Mouse (Mus musculus) forebrain, embryonic 16.5 days (tissue): ENCODE data around the gene Nox1. TPM values are rescaled to one million over a fixed set of nuclear protein-coding genes. Genes with fewer than 3 reads are reported as not detected.
A peak's percentile ranks its signal among the peaks of the same experiment; 100 is the strongest.
"Not testable (repeated sequence)": the region's sequence is repeated elsewhere in the genome, so short reads cannot be mapped to it uniquely, and the experiment has no call there.

Experiments
- ATAC-seq: fragments of 200-750 bp; cut with Nextera tagmentation; 2 replicates; pipeline ENCODE4 v1.8.0; 2017; ENCODE audit warnings: mild to moderate bottlenecking, moderate library complexity
- H3K27ac ChIP-seq: fragments of 300-500 bp; sonication (generic); 2 replicates; pipeline ENCODE4 v1.5.1; 2014; ENCODE audit warnings: low read length, control low read depth
- H3K27me3 ChIP-seq: fragments of 300-500 bp; sonication (generic); replicated peaks from 2 replicates; pipeline ENCODE4 v1.6.1; 2014; ENCODE audit warnings: low read length; ENCODE audit not compliant: control insufficient read depth, insufficient read depth
- H3K36me3 ChIP-seq: fragments of 300-500 bp; sonication (generic); 2 replicates; pipeline ENCODE4 v1.6.1; 2014; ENCODE audit not compliant: control insufficient read depth, insufficient read depth
- H3K4me1 ChIP-seq: fragments of 300-500 bp; sonication (generic); replicated peaks from 2 replicates; pipeline ENCODE4 v1.6.1; 2014; ENCODE audit warnings: low read length; ENCODE audit not compliant: control insufficient read depth, insufficient read depth
- H3K4me2 ChIP-seq: fragments of 300-500 bp; sonication (generic); 2 replicates; pipeline ENCODE4 v1.6.1; 2014; ENCODE audit warnings: mild to moderate bottlenecking, low read length, control low read depth
- H3K4me3 ChIP-seq: fragments of 300-500 bp; sonication (generic); replicated peaks from 2 replicates; pipeline ENCODE4 v1.5.1; 2014; ENCODE audit warnings: mild to moderate bottlenecking, low read length, control low read depth
- H3K9ac ChIP-seq: fragments of 300-500 bp; sonication (generic); replicated peaks from 2 replicates; pipeline ENCODE4 v1.6.1; 2014; ENCODE audit warnings: low read depth, low read length, control low read depth
- H3K9me3 ChIP-seq: fragments of 300-500 bp; sonication (generic); 2 replicates; pipeline ENCODE4 v1.6.1; 2016; ENCODE audit warnings: low read length; ENCODE audit not compliant: control insufficient read depth
- WGBS: fragments of 180-500 bp; shearing (Covaris S2); extraction: QIAGEN DNeasy Blood & Tissue Kit; methylation state at CpG from one replicate; pipeline ENCODE4 v1.1.7; 2014; 5-methylcytosine and 5-hydroxymethylcytosine counted together
- polyA plus RNA-seq: library from polyadenylated mRNA; unstranded; fragments of >200 nt; fragmentation: Nextera tagmentation; extraction: Ambion mirVana; gene quantifications from 2 replicates; pipeline ENCODE4 v1.2.1, GENCODE M21; 2015

Nox1 gene
- polyA plus RNA-seq, 1 experiment from 2014 or later, result 0.14 TPM

DNA sequence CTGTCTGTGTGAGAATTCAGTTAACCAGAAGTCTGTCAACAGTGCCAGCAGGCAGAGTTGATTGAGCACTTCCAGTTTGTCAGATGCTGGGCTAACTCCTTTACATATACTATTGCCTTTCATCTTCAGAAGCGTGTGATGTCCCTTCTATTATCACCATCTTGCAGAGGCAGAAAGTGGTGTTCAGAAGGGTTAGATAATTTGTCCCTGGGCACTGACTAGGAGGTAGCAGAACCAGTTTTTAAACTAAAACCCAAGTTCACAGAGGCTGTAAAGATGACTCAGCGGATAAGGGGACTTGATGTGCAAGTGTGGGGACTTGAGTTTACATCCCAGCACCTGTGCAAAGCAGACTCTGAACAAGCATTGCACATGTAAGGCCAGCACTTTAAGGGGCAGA lies 13.3 kb downstream of the Nox1 start:
- H3K4me2 ChIP-seq, result no peak overlapping the region
- no peaks in the 10 kb centered on the region for H3K4me1 ChIP-seq
- H3K27ac ChIP-seq, result no peak overlapping the region
- no peak overlapping the region for H3K9ac ChIP-seq
- H3K27me3 ChIP-seq, result no peaks in the 10 kb centered on the region
- no peaks in the 10 kb centered on the region for H3K9me3 ChIP-seq
- no peaks in the 10 kb centered on the region for H3K36me3 ChIP-seq
- 87% methylated on average over 2 of the region's 2 CpGs for WGBS
- H3K4me3 ChIP-seq, result no peak overlapping the region
- no peak for ATAC-seq

DNA sequence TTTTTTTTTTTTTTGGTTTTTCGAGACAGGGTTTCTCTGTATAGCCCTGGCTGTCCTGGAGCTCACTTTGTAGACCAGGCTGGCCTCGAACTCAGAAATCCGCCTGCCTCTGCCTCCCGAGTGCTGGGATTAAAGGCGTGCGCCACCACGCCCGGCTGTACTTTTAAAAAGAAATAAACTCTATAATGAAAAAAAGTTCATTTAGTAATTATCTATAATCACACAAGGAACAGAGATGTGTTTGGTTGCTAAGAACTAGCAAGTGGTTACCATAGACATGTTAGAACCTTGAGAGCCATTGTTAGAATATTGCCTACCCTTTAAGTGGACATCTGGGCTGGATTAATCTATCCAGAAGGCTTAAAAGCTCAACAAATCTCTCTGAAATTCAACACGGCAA lies 34.6 kb downstream of the Nox1 start, which contains the start of gene Arl13a:
Gene Arl13a (plus strand): TSS at position 301 of the 400 bp plus-strand sequence.
- H3K9me3 ChIP-seq, H3K27me3 ChIP-seq, ATAC-seq, H3K9ac ChIP-seq, H3K4me3 ChIP-seq, H3K36me3 ChIP-seq, H3K4me2 ChIP-seq, H3K4me1 ChIP-seq, H3K27ac ChIP-seq: not testable (repeated sequence)
- WGBS, result 96% methylated on average over 8 of the region's 9 CpGs

- Histone ChIP-seq H3K4me2 (no peak overlapping the region), H3K9me3 (no peaks in the 10 kb centered on the region), H3K9ac (no peak overlapping the region), H3K4me3 (no peak overlapping the region), H3K27me3 (no peaks in the 10 kb centered on the region), H3K27ac (no peak overlapping the region), H3K36me3 (no peaks in the 10 kb centered on the region), H3K4me1 (0 out of 2 replicates have a peak, but pooled peaks cover 2% of the 10 kb centered on the region)
- ATAC-seq, result no peak
- 97% methylated on average over 1 of the region's 1 CpGs for WGBS
Observed at GRCm38 (mm10) chrX:134174699-134175098, 47.1 kb downstream of the Nox1 start.

- H3K9ac ChIP-seq, result no peak overlapping the region
- no peak overlapping the region for H3K4me2 ChIP-seq
- no peaks in the 10 kb centered on the region for H3K36me3 ChIP-seq
- H3K4me3 ChIP-seq, result no peak overlapping the region
- H3K4me1 ChIP-seq, result 0 out of 2 replicates have a peak, but pooled peaks cover 2% of the 10 kb centered on the region
- H3K9me3 ChIP-seq, result no peaks in the 10 kb centered on the region
- ATAC-seq, result no peak
- WGBS, result 84% methylated on average over 1 of the region's 1 CpGs
- no peaks in the 10 kb centered on the region for H3K27me3 ChIP-seq
- no peak overlapping the region for H3K27ac ChIP-seq
Observed at GRCm38 (mm10) chrX:134170584-134170983, 51.2 kb downstream of the Nox1 start.

- no peak overlapping the region for H3K27ac ChIP-seq
- no peak overlapping the region for H3K4me3 ChIP-seq
- H3K9me3 ChIP-seq, result no peaks in the 10 kb centered on the region
- H3K27me3 ChIP-seq, result no peaks in the 10 kb centered on the region
- no peak for ATAC-seq
- H3K4me1 ChIP-seq, result no peaks in the 10 kb centered on the region
- H3K36me3 ChIP-seq, result no peaks in the 10 kb centered on the region
- no peak overlapping the region for H3K9ac ChIP-seq
- WGBS, result 56% methylated on average over 4 of the region's 4 CpGs
- H3K4me2 ChIP-seq, result peak overlapping the region; percentile 57
Observed at GRCm38 (mm10) chrX:134163484-134163883, 58.3 kb downstream of the Nox1 start.

- Histone ChIP-seq H3K4me1 (no peaks in the 10 kb centered on the region), H3K27ac (no peak overlapping the region), H3K4me2 (peak overlapping the region; percentile 57), H3K9ac (peak overlapping the region; percentile 34; the same call in 1 of the 2 replicates), H3K9me3 (no peaks in the 10 kb centered on the region), H3K27me3 (no peaks in the 10 kb centered on the region), H3K4me3 (peak overlapping the region; percentile 35), H3K36me3 (no peaks in the 10 kb centered on the region)
- peak; percentile 36; the same call in 1 of the 2 replicates for ATAC-seq
- WGBS, result 14% methylated on average over 11 of the region's 11 CpGs
Observed at GRCm38 (mm10) chrX:134162826-134163225, 58.9 kb downstream of the Nox1 start.

GRCm38 (mm10) chrX:134162043-134162720 lies 59.6 kb downstream of the Nox1 start, which contains the start of gene Xkrx:
TSS of gene Xkrx (minus strand) at chrX:134162076.
- Histone ChIP-seq H3K27ac (no peak within 1 kb of the TSS), H3K4me1 (no peaks in the 10 kb centered on the region), H3K36me3 (no peaks in the 10 kb centered on the region), H3K9ac (peak within 1 kb of the TSS; percentile 34; the same call in 1 of the 2 replicates), H3K9me3 (no peaks in the 10 kb centered on the region), H3K4me2 (peak within 1 kb of the TSS; percentile 57), H3K4me3 (peak within 1 kb of the TSS; percentile 35), H3K27me3 (no peaks in the 10 kb centered on the region)
- 35% methylated on average over 16 of the region's 16 CpGs for WGBS
- peak; percentile 12; the same call in 1 of the 2 replicates for ATAC-seq

- no peak overlapping the region for H3K4me2 ChIP-seq
- no peaks in the 10 kb centered on the region for H3K9me3 ChIP-seq
- H3K27me3 ChIP-seq, result no peaks in the 10 kb centered on the region
- no peaks in the 10 kb centered on the region for H3K4me1 ChIP-seq
- H3K9ac ChIP-seq, result no peak overlapping the region
- H3K27ac ChIP-seq, result no peak overlapping the region
- no peak for ATAC-seq
- 94% methylated on average over 2 of the region's 2 CpGs for WGBS
- H3K4me3 ChIP-seq, result no peak overlapping the region
- H3K36me3 ChIP-seq, result no peaks in the 10 kb centered on the region
Observed at GRCm38 (mm10) chrX:134160442-134160841, 61.3 kb downstream of the Nox1 start.

GRCm38 (mm10) chrX:134158151-134158550 lies 63.6 kb downstream of the Nox1 start:
- H3K27ac ChIP-seq, result no peak overlapping the region
- H3K4me3 ChIP-seq, result no peak overlapping the region
- no peak overlapping the region for H3K4me2 ChIP-seq
- H3K9ac ChIP-seq, result no peak overlapping the region
- no peaks in the 10 kb centered on the region for H3K9me3 ChIP-seq
- no peaks in the 10 kb centered on the region for H3K4me1 ChIP-seq
- ATAC-seq, result no peak
- no peaks in the 10 kb centered on the region for H3K27me3 ChIP-seq
- WGBS, result 43% methylated on average over 7 of the region's 7 CpGs
- no peaks in the 10 kb centered on the region for H3K36me3 ChIP-seq
